Mouse (Mus musculus): ENCODE measurements around the gene Mchr1. TPM values are rescaled to one million over a fixed set of nuclear protein-coding genes. Genes with fewer than 3 reads are reported as not detected.

The Mchr1 gene
- total RNA-seq, 2 experiments from 2014 or later, result 1.9 TPM

GRCm38 (mm10) chr15:81273361-81273760 is 38.1 kb downstream of the Mchr1 start:
- DNase-seq, result no peak

- DNase-seq, result no peak
These were observed 42.6 kb downstream of the Mchr1 start for GRCm38 (mm10) chr15:81277928-81278327.

GRCm38 (mm10) chr15:81278699-81279098 is 43.4 kb downstream of the Mchr1 start:
- no peak for DNase-seq

GRCm38 (mm10) chr15:81284121-81284734 is 48.9 kb downstream of the Mchr1 start:
- DNase-seq, result no peak

Other genes with a start within 250 kb of the Mchr1 start
- gene Mrtfa, start 44.7 kb upstream of the Mchr1 start, total RNA-seq (2021), result 10 to 100 TPM; 39.2 to 50.1 TPM
- 10 to 100 TPM; 20.5 to 23.1 TPM for gene Slc25a17, start 125.3 kb downstream of the Mchr1 start, total RNA-seq (2021)
- 100 to 1,000 TPM; 102 to 126 TPM for gene St13, start 164.6 kb downstream of the Mchr1 start, total RNA-seq (2021)
- 1 to 10 TPM; 7.5 to 8.6 TPM for gene Xpnpep3, start 164.6 kb downstream of the Mchr1 start, total RNA-seq (2021)
- gene Dnajb7, start 172.8 kb downstream of the Mchr1 start, total RNA-seq (2021), result not detected
- 100 to 1,000 TPM; 118 to 123 TPM for gene Rbx1, start 230.8 kb downstream of the Mchr1 start, total RNA-seq (2021)